Mouse (Mus musculus): ENCODE data around the gene Trmt44. TPM values are rescaled to one million over a fixed set of nuclear protein-coding genes. Genes with fewer than 3 reads are reported as not detected.
"Not testable (repeated sequence)": the region's sequence is repeated elsewhere in the genome, so short reads cannot be mapped to it uniquely, and the experiment has no call there.

The Trmt44 gene
- total RNA-seq, 2 experiments from 2014 or later, result 2.1 to 2.2 TPM

GRCm38 (mm10) chr5:35591497-35591896, 16.6 kb upstream of the Trmt44 start:
- DNase-seq, result no peak

GRCm38 (mm10) chr5:35584259-35584658, 9.4 kb upstream of the Trmt44 start:
- not testable (repeated sequence) for DNase-seq

GRCm38 (mm10) chr5:35583221-35583783, 8.4 kb upstream of the Trmt44 start:
- no peak for DNase-seq

- DNase-seq, result peak; percentile 97 to 98
These were observed 7.8 kb upstream of the Trmt44 start, which contains the start of gene Acox3 for GRCm38 (mm10) chr5:35582445-35583220. Acox3 (plus strand) TSS chr5:35583040.

- DNase-seq, result no peak
These were observed 5.5 kb upstream of the Trmt44 start for GRCm38 (mm10) chr5:35580156-35580922.

- no peak for DNase-seq
These were observed 4.5 kb upstream of the Trmt44 start for GRCm38 (mm10) chr5:35579247-35579893.

GRCm38 (mm10) chr5:35578411-35578810, 3.5 kb upstream of the Trmt44 start:
- no peak for DNase-seq

- no peak for DNase-seq
These were observed 1.6 kb upstream of the Trmt44 start for GRCm38 (mm10) chr5:35576409-35577020.

- no peak for DNase-seq
These were observed 3.3 kb downstream of the Trmt44 start for GRCm38 (mm10) chr5:35571546-35571945.

- DNase-seq, result no peak
These were observed 8.2 kb downstream of the Trmt44 start for GRCm38 (mm10) chr5:35566632-35567031.

- DNase-seq, result no peak
These were observed 9.7 kb downstream of the Trmt44 start for GRCm38 (mm10) chr5:35565217-35565616.

- DNase-seq, result peak; percentile 54 to 88
These were observed 11.4 kb downstream of the Trmt44 start for GRCm38 (mm10) chr5:35563449-35563848.

- no peak for DNase-seq
These were observed 12.3 kb downstream of the Trmt44 start for GRCm38 (mm10) chr5:35562616-35563015.

GRCm38 (mm10) chr5:35559447-35559846, 15.4 kb downstream of the Trmt44 start:
- peak; percentile 64 to 65 for DNase-seq

GRCm38 (mm10) chr5:35557946-35558621, 16.8 kb downstream of the Trmt44 start:
- DNase-seq, result peak; percentile 36 to 46

- no peak for DNase-seq
These were observed 18.5 kb downstream of the Trmt44 start for GRCm38 (mm10) chr5:35556393-35556792.

- DNase-seq, result no peak
These were observed 21.9 kb downstream of the Trmt44 start for GRCm38 (mm10) chr5:35552838-35553539.

- DNase-seq, result peak; percentile 38 to 47
These were observed 22.7 kb downstream of the Trmt44 start for GRCm38 (mm10) chr5:35551855-35552837.

GRCm38 (mm10) chr5:35546127-35546526, 28.7 kb downstream of the Trmt44 start:
- no peak for DNase-seq

Data from heart, adult 18-20 months (tissue).